Mouse (Mus musculus) gastrocnemius, postnatal 36 days (tissue): ENCODE measurements at regions not wholly inside any gene's neighbourhood (a gene's known extent, or its start where the extent isn't known, plus 50 kb on each side); places are given as distances from the start of the nearest gene placed in this dataset.

Experiments used
- DNase-seq, 2 experiments: peaks; one replicate each; pipeline ENCODE4 v3.0.0; 2022
- intact Hi-C: fragments of 180-260 bp; cut with DNase I; formaldehyde crosslinking; loops from one replicate; pipeline ENCODE4 v1.15.1; 2025

- intact Hi-C loops = no loop called here
- DNase-seq = no peak
Observed at GRCm38 (mm10) chr5:119739386-119739785, 68.9 kb downstream of the Tbx3 start.

- peak; percentile 21 to 24 for DNase-seq
Observed at GRCm38 (mm10) chr5:119741116-119741515, 70.6 kb downstream of the Tbx3 start.

GRCm38 (mm10) chr5:119743733-119744132 is 73.3 kb downstream of the Tbx3 start:
- intact Hi-C loops = no loop called here

More at GRCm38 (mm10) chr5:119741116-119741515, 70.6 kb downstream of the Tbx3 start:
- intact Hi-C loops = loop anchor here (2.0 kb wide), 1 partner anchor 348 kb away; no protein-coding TSS in a partner anchor

GRCm38 (mm10) chr5:119747038-119747437 is 76.6 kb downstream of the Tbx3 start:
- no peak for DNase-seq
- intact Hi-C loops = no loop called here

More at GRCm38 (mm10) chr5:119743733-119744132, 73.3 kb downstream of the Tbx3 start:
- no peak for DNase-seq

GRCm38 (mm10) chr5:119748667-119749066 is 78.2 kb downstream of the Tbx3 start:
- DNase-seq = no peak
- intact Hi-C loops = no loop called here

GRCm38 (mm10) chr5:119749153-119749552 is 78.7 kb downstream of the Tbx3 start:
- no peak for DNase-seq
- intact Hi-C loops = no loop called here

- intact Hi-C loops = no loop called here
- DNase-seq = no peak
Observed at GRCm38 (mm10) chr5:119755782-119756181, 76.7 kb upstream of the Tbx5 start.

GRCm38 (mm10) chr5:119758880-119759279 is 73.6 kb upstream of the Tbx5 start:
- intact Hi-C loops = no loop called here
- DNase-seq = no peak

- DNase-seq = no peak
- intact Hi-C loops = no loop called here
Observed at GRCm38 (mm10) chr5:119762102-119762501, 70.4 kb upstream of the Tbx5 start.

GRCm38 (mm10) chr5:119763337-119763736 is 69.1 kb upstream of the Tbx5 start:
- DNase-seq = no peak
- intact Hi-C loops = no loop called here

- DNase-seq = no peak
- intact Hi-C loops = no loop called here
Observed at GRCm38 (mm10) chr5:119766372-119766771, 66.1 kb upstream of the Tbx5 start.

- intact Hi-C loops = loop anchor here (10.0 kb wide), 1 partner anchor 314 kb away; no protein-coding TSS in a partner anchor
Observed at GRCm38 (mm10) chr5:119770951-119771350, 61.5 kb upstream of the Tbx5 start.

GRCm38 (mm10) chr5:119776106-119776887 is 56.2 kb upstream of the Tbx5 start:
- intact Hi-C loops = loop anchor here (10.0 kb wide), 1 partner anchor 309 kb away; no protein-coding TSS in a partner anchor
- DNase-seq = no peak

More at GRCm38 (mm10) chr5:119770951-119771350, 61.5 kb upstream of the Tbx5 start:
- DNase-seq = no peak

- intact Hi-C loops = loop anchor here (10.0 kb wide), 1 partner anchor 307 kb away; no protein-coding TSS in a partner anchor
- DNase-seq = no peak
Observed at GRCm38 (mm10) chr5:119777836-119778235, 54.6 kb upstream of the Tbx5 start.

- DNase-seq = no peak
- intact Hi-C loops = no loop called here
Observed at GRCm38 (mm10) chr5:119781375-119781774, 51.1 kb upstream of the Tbx5 start.
